Mouse (Mus musculus) cortical plate, adult 2 months (tissue): ENCODE measurements around the gene Drd3. TPM values are rescaled to one million over a fixed set of nuclear protein-coding genes. Genes with fewer than 3 reads are reported as not detected.

Source experiments
- H3K27ac ChIP-seq: fragments of 200-500 bp; 2 replicates; pipeline ENCODE4 v1.5.1; 2012; ENCODE audit warnings: low read length, control low read depth, inconsistent platforms; ENCODE audit not compliant: insufficient read depth
- H3K4me1 ChIP-seq: fragments of 200-500 bp; 2 replicates; pipeline ENCODE4 v1.6.1; 2011; ENCODE audit warnings: low read length; ENCODE audit not compliant: control insufficient read depth, insufficient read depth
- H3K4me3 ChIP-seq: fragments of 200-500 bp; 2 replicates; pipeline ENCODE4 v1.5.1; 2011; ENCODE audit warnings: mild to moderate bottlenecking, low read length, control low read depth; ENCODE audit not compliant: insufficient read depth
- CTCF ChIP-seq: fragments of 200-500 bp; IDR thresholded peaks from 2 replicates; pipeline ENCODE4 v1.5.1; 2011; ENCODE audit warnings: mild to moderate bottlenecking, control low read depth, low read length; ENCODE audit not compliant: insufficient read depth; ENCODE audit errors: extremely low read depth
- POLR2A ChIP-seq: fragments of 200-500 bp; IDR thresholded peaks from 2 replicates; pipeline ENCODE4 v1.6.1; 2011; ENCODE audit warnings: mild to moderate bottlenecking, low read length, control low read depth; ENCODE audit not compliant: insufficient read depth; ENCODE audit errors: extremely low read depth
- polyA plus RNA-seq: library from polyadenylated mRNA; depleted of rRNA; stranded (reverse); fragments of >200 nt; gene quantifications from 2 replicates; pipeline ENCODE4 v1.2.3, GENCODE M21; 2012; rRNA removed

Drd3 gene
- polyA plus RNA-seq, result 0.17 and 0.25 TPM in 2 replicates

GRCm38 (mm10) chr16:43753751-43754150 is at the start of gene Drd3:
Gene Drd3 (plus strand): TSS chr16:43754026.
- no peak for TF ChIP-seq POLR2A
- TF ChIP-seq CTCF, result no peak
- 0 out of 2 replicates have a peak within 1 kb of the TSS, but pooled peaks have one; percentile 10 for H3K4me3 ChIP-seq
- peak within 1 kb of the TSS; percentile 67; the same call in 1 of the 2 replicates for H3K27ac ChIP-seq
- no peaks in the 10 kb centered on the region for H3K4me1 ChIP-seq

DNA sequence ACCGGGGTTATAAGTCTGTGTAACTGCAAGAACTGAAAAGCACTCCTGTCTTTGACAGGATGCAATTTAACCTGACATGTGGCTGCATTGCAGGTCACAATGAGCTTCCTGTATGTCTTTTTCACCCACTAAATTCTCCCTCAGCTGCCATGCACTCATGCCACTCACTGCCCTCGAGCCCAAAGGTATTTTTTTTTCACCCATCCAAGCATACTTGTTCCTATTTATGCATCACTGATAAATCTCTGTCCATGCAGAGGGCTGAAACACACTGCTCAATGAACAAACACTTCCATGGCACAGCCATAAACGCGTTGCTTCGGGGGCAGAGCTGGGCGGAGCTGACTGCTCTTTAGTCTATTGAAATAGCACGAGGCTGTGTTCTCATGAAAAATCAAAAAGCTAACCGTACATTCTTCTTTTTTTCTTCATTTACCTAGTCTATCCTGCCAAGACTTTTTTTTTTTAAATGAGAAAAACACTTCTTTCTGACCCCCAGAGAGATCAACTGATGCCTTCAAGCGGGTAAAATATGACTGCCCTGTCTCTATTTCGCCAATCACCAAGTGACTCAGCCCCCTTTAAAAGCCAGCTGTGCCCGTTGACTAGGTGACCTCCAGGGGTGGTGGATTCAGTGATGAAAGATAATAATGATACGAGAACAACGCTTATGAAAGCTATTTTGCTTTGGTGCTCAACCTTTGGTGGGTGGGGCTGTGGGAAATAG is 45.3 kb upstream of the Drd3 start:
- H3K4me3 ChIP-seq, result no peak overlapping the region
- no peak for TF ChIP-seq CTCF
- no peak for TF ChIP-seq POLR2A
- no peak overlapping the region for H3K27ac ChIP-seq
- H3K4me1 ChIP-seq, result no peaks in the 10 kb centered on the region

DNA sequence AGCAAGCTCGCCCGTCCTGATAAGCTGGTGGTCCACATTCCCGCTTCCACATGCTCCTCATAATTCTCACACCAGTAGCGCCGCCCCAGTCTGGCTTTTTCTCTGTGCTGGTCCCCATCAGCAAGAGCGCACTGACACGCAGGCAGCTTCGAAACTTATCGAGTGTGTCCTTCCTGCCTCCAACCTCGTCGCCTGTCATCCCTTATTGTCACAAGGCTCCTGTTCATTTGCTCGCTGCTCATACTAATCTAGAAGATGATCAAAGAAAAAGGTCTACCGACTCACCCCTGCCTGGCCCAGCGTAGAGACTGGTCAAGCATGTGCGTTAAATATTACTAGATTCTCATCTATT is 44.8 kb upstream of the Drd3 start:
- H3K4me1 ChIP-seq, result no peaks in the 10 kb centered on the region
- no peak overlapping the region for H3K27ac ChIP-seq
- TF ChIP-seq CTCF, result no peak
- no peak for TF ChIP-seq POLR2A
- no peak overlapping the region for H3K4me3 ChIP-seq

- Histone ChIP-seq H3K4me3 (no peak overlapping the region), H3K27ac (no peak overlapping the region), H3K4me1 (no peaks in the 10 kb centered on the region)
- TF ChIP-seq CTCF (no peak), POLR2A (no peak)
These were observed 44.2 kb upstream of the Drd3 start for GRCm38 (mm10) chr16:43709432-43710133.

DNA sequence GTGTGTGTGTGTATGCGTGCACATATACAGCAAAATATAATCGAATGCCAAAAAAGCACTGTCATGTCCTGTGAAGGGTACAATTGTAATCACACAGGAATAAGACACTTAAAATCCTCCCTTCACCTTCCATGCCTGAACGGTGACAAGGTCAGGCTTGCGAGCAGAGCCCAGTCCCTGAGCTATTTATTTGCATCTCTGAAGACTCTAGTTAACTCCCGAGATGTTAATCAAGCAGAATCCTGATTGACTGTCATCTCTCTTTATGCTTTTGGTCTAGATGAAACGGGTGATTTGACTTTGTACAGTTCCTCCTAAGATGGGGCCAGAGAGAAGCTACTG is 43.7 kb upstream of the Drd3 start:
- Histone ChIP-seq H3K4me3 (no peak overlapping the region), H3K4me1 (no peaks in the 10 kb centered on the region), H3K27ac (no peak overlapping the region)
- TF ChIP-seq POLR2A (no peak), CTCF (no peak)

DNA sequence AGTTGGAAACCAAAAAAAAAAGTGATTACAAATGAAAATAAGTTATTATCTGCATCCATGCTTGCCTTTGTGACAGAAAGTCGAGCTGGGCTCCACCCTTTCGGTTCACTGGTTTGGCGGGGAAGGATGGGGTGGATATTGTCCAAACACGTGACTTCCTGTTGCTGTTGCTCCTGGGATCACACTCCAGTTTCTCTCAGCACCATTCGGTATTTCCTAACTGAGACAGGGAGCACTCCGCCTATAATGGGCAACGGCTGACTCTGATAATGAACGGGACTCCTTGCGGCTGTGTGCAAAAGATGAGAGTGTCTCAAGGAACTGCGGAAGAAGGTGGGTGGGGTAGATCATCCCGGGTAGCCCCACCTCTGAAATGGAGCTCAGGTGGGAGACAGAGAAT is 43.2 kb upstream of the Drd3 start:
- Histone ChIP-seq H3K27ac (no peak overlapping the region), H3K4me1 (no peaks in the 10 kb centered on the region), H3K4me3 (no peak overlapping the region)
- no peak for TF ChIP-seq POLR2A

GRCm38 (mm10) chr16:43711361-43711760 is 42.5 kb upstream of the Drd3 start:
- H3K4me1 ChIP-seq, result no peaks in the 10 kb centered on the region
- no peak overlapping the region for H3K4me3 ChIP-seq
- TF ChIP-seq POLR2A, result no peak
- TF ChIP-seq CTCF, result no peak
- no peak overlapping the region for H3K27ac ChIP-seq

GRCm38 (mm10) chr16:43724444-43724843 is 29.4 kb upstream of the Drd3 start:
- H3K4me1 ChIP-seq, result no peaks in the 10 kb centered on the region
- no peak for TF ChIP-seq CTCF
- no peak for TF ChIP-seq POLR2A

DNA sequence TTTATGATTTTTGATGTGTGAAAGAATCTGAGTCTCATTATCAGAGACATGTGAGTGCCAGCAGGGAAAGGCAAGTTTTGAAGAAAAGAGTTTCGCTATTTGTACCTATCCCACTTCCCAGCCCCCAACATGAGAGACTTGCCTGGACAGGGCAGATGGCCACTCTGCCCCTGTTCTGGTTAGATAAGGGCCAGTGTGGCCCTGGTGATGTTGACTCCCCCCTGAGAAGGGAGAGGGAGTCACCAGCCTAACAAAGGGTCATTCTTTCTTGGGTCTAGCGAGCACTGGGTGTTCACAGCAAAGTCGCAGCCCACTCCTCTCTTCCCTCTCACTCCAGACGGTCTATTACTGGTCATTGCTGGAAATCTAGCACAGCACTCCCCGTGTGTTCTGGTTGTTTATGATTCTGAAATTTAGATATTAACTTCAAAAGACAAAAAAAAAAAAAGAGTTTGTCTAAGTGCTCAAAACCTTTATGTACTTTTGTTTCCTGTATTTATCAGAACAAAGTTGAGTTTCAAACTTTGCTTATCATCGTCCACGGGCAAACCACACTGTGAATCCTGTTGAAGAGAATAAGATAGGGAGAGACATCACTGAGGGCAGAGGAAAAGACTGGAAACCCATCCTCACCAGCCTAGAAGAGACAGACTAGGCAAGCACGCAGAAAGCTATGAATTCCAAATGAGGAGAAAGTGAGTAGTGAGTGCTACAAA is 24.2 kb upstream of the Drd3 start:
- Histone ChIP-seq H3K4me1 (no peaks in the 10 kb centered on the region), H3K4me3 (no peak overlapping the region), H3K27ac (no peak overlapping the region)
- TF ChIP-seq CTCF, result no peak
- TF ChIP-seq POLR2A, result no peak

More at GRCm38 (mm10) chr16:43724444-43724843, 29.4 kb upstream of the Drd3 start:
- H3K27ac ChIP-seq, result no peak overlapping the region
- H3K4me3 ChIP-seq, result no peak overlapping the region
